Mouse (Mus musculus) liver, embryonic 11.5 days (tissue): ENCODE data around the gene Sec14l1. TPM values are rescaled to one million over a fixed set of nuclear protein-coding genes. Genes with fewer than 3 reads are reported as not detected.

Experiments used
- ATAC-seq: fragments of 200-750 bp; cut with Nextera tagmentation; replicated peaks from 2 replicates; pipeline ENCODE4 v1.8.0; 2017; ENCODE audit warnings: moderate number of reproducible peaks, mild to moderate bottlenecking, moderate TSS enrichment, moderate library complexity; ENCODE audit not compliant: low FRiP score
- DNase-seq: peaks from one replicate; pipeline ENCODE4 v3.0.0-alpha.2; 2017; ENCODE audit warnings: low spot score
- H3K27ac ChIP-seq: fragments of 300-500 bp; sonication (generic); 2 replicates; pipeline ENCODE4 v1.5.1; 2014; ENCODE audit warnings: mild to moderate bottlenecking, low read depth, low read length, control low read depth
- H3K27me3 ChIP-seq: fragments of 300-500 bp; sonication (generic); replicated peaks from 2 replicates; pipeline ENCODE4 v1.6.1; 2014; ENCODE audit warnings: low read length, mixed read lengths; ENCODE audit not compliant: control insufficient read depth, insufficient read depth
- H3K36me3 ChIP-seq: fragments of 300-500 bp; sonication (generic); 2 replicates; pipeline ENCODE4 v1.6.1; 2014; ENCODE audit warnings: mild to moderate bottlenecking, low read length, moderate library complexity, mixed read lengths; ENCODE audit not compliant: control insufficient read depth, insufficient read depth
- H3K4me1 ChIP-seq: fragments of 300-500 bp; sonication (generic); replicated peaks from 2 replicates; pipeline ENCODE4 v1.6.1; 2014; ENCODE audit warnings: low read length, mixed read lengths; ENCODE audit not compliant: control insufficient read depth, insufficient read depth
- H3K4me2 ChIP-seq: fragments of 300-500 bp; sonication (generic); 2 replicates; pipeline ENCODE4 v1.6.1; 2014; ENCODE audit warnings: mild to moderate bottlenecking, control low read depth, moderate library complexity
- H3K4me3 ChIP-seq: fragments of 300-500 bp; sonication (generic); 2 replicates; pipeline ENCODE4 v1.5.1; 2014; ENCODE audit warnings: low read depth, low read length, control low read depth
- H3K9ac ChIP-seq: fragments of 300-500 bp; sonication (generic); 2 replicates; pipeline ENCODE4 v1.6.1; 2014; ENCODE audit warnings: low read depth, low read length, control low read depth
- H3K9me3 ChIP-seq: fragments of 300-500 bp; sonication (generic); 2 replicates; pipeline ENCODE4 v1.6.1; 2016; ENCODE audit warnings: low read length, inconsistent platforms, mixed read lengths; ENCODE audit not compliant: control insufficient read depth
- whole genome bisulfite sequencing: fragments of 180-500 bp; shearing (Covaris S2); extraction: QIAGEN DNeasy Blood & Tissue Kit; methylation state at CpG from one replicate; pipeline ENCODE4 v1.1.7; 2014; 5-methylcytosine and 5-hydroxymethylcytosine counted together
- microRNA-seq: library from miRNA; unstranded; fragments of <30 nt; microRNA quantifications from one replicate; pipeline ENCODE4, GENCODE M21; 2017; ENCODE audit warnings: borderline number of aligned reads
- polyA plus RNA-seq: library from polyadenylated mRNA; unstranded; fragments of >200 nt; fragmentation: Nextera tagmentation; extraction: Ambion mirVana; gene quantifications from 2 replicates; pipeline ENCODE4 v1.2.1, GENCODE M21; 2014

Gene Sec14l1
- polyA plus RNA-seq, 1 experiment from 2014 or later = 20.9 TPM

GRCm38 (mm10) chr11:117207436-117207835, 92.5 kb downstream of the Sec14l1 start:
- ATAC-seq = no peak
- 68% methylated on average over 5 of the region's 5 CpGs for WGBS

GRCm38 (mm10) chr11:117208151-117208673, 93.2 kb downstream of the Sec14l1 start:
- H3K4me1 ChIP-seq = peaks cover 8% of the 10 kb centered on the region; the same call in 1 of the 2 replicates
- H3K9ac ChIP-seq = no peak overlapping the region
- H3K27ac ChIP-seq = no peak overlapping the region
- no peak for DNase-seq
- ATAC-seq = no peak
- 0 out of 2 replicates have a peak, but pooled peaks cover 5% of the 10 kb centered on the region for H3K27me3 ChIP-seq
- H3K9me3 ChIP-seq = no peaks in the 10 kb centered on the region
- no peak overlapping the region for H3K4me3 ChIP-seq
- no peak overlapping the region for H3K4me2 ChIP-seq
- 85% methylated on average over 8 of the region's 8 CpGs for WGBS
- no peaks in the 10 kb centered on the region for H3K36me3 ChIP-seq

More at GRCm38 (mm10) chr11:117207436-117207835, 92.5 kb downstream of the Sec14l1 start:
- H3K36me3 ChIP-seq = no peaks in the 10 kb centered on the region
- DNase-seq = no peak
- H3K9ac ChIP-seq = no peak overlapping the region
- H3K4me3 ChIP-seq = no peak overlapping the region
- H3K27me3 ChIP-seq = peaks cover 9% of the 10 kb centered on the region; the same call in 1 of the 2 replicates
- no peak overlapping the region for H3K27ac ChIP-seq
- no peak overlapping the region for H3K4me2 ChIP-seq
- H3K9me3 ChIP-seq = no peaks in the 10 kb centered on the region
- H3K4me1 ChIP-seq = peaks cover 8% of the 10 kb centered on the region; the same call in 1 of the 2 replicates

Small RNA genes lying within 50 kb of the gene (microRNA-seq; reads per million reads assigned to microRNA genes)
- gene Gm24323 (not detected), gene Mir6516 (4.2 reads per million, percentile 9 among the genes with 10 or more reads in this experiment)

Other genes with a start within 250 kb of the Sec14l1 start
- 0.27 and 0.39 TPM in 2 replicates for gene Mgat5b, start 196.3 kb upstream of the Sec14l1 start, polyA plus RNA-seq
- 111 and 117 TPM in 2 replicates for gene Sept9, start 84.5 kb downstream of the Sec14l1 start, polyA plus RNA-seq